Mouse (Mus musculus) small intestine, adult 2 months (tissue): Measurements from ENCODE around the gene Rbfox1.

ENCODE experiments used
- CTCF ChIP-seq: fragments of 200-500 bp; IDR thresholded peaks from 2 replicates; pipeline ENCODE4 v1.5.1; 2012; ENCODE audit warnings: low read depth, mild to moderate bottlenecking, control low read depth, inconsistent platforms, low read length, moderate library complexity, mixed read lengths; ENCODE audit not compliant: insufficient replicate concordance, insufficient read length; ENCODE audit errors: extremely low read depth
- POLR2A ChIP-seq: fragments of 200-500 bp; IDR thresholded peaks from 2 replicates; pipeline ENCODE4 v1.6.1; 2012; ENCODE audit warnings: low read depth, mild to moderate bottlenecking, control low read depth, inconsistent platforms, low read length, moderate library complexity

DNA sequence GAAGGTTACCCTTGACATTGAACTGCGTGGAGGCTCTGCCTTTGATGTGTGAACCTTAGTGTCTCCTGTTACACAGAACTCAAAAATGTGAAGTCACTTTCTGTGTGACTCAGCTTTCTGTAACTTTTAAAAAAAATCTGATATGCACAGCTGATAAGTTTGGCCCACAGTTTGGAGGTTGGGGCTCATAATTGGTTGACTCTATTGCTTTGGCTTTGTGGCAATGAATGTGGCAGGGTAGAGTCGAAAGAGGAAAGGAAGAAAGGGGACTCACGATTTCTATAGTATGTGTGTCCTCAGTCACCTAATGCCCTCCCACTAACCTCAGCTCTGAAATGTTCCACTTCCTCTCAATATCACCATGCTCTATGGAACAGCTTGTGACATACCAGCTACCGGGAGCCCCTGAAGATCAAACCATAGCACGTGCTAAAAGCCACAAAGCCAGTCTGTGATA, 215.3 kb downstream of the Rbfox1 start:
- TF ChIP-seq POLR2A, result no peak
- TF ChIP-seq CTCF, result no peak
